Mouse (Mus musculus) cortical plate, adult 2 months (tissue): ENCODE results near the gene Parp14.

Source experiments
- CTCF ChIP-seq: fragments of 200-500 bp; IDR thresholded peaks from 2 replicates; pipeline ENCODE4 v1.5.1; 2011; ENCODE audit warnings: mild to moderate bottlenecking, control low read depth, low read length; ENCODE audit not compliant: insufficient read depth; ENCODE audit errors: extremely low read depth
- POLR2A ChIP-seq: fragments of 200-500 bp; IDR thresholded peaks from 2 replicates; pipeline ENCODE4 v1.6.1; 2011; ENCODE audit warnings: mild to moderate bottlenecking, low read length, control low read depth; ENCODE audit not compliant: insufficient read depth; ENCODE audit errors: extremely low read depth

- TF ChIP-seq POLR2A, result no peak
- TF ChIP-seq CTCF, result no peak
Measured at GRCm38 (mm10) chr16:35832926-35833325, 38.4 kb downstream of the Parp14 start.
